Mouse (Mus musculus) neutrophil, adult 5-6 weeks (primary cell): Measurements from ENCODE around the gene Hsd11b2. TPM values are rescaled to one million over a fixed set of nuclear protein-coding genes. Genes with fewer than 3 reads are reported as not detected.
"Not testable (repeated sequence)": the region's sequence is repeated elsewhere in the genome, so short reads cannot be mapped to it uniquely, and the experiment has no call there.

Experiments
- ATAC-seq: fragments of 151-379, 151-347 bp; 2 replicates; pipeline ENCODE4 v1.8.0; 2017; ENCODE audit warnings: mild to moderate bottlenecking, moderate TSS enrichment; ENCODE audit not compliant: insufficient number of reproducible peaks, poor library complexity, low FRiP score, severe bottlenecking; ENCODE audit errors: extremely low read depth
- total RNA-seq: library from RNA; stranded (forward); fragments of 200-1000 nt; gene quantifications from 2 replicates; pipeline ENCODE4 v1.2.3, GENCODE M21; 2017

Gene Hsd11b2
- total RNA-seq, 1 experiment from 2014 or later = not detected

- no peak for ATAC-seq
Measured at GRCm38 (mm10) chr8:105545249-105545648, 26.7 kb downstream of the Hsd11b2 start.

GRCm38 (mm10) chr8:105546384-105547350, 28.1 kb downstream of the Hsd11b2 start:
- ATAC-seq = no peak

GRCm38 (mm10) chr8:105549506-105549905, 31.0 kb downstream of the Hsd11b2 start:
- no peak for ATAC-seq

- ATAC-seq = no peak
Measured at GRCm38 (mm10) chr8:105550083-105550482, 31.5 kb downstream of the Hsd11b2 start.

- ATAC-seq = no peak
Measured at GRCm38 (mm10) chr8:105552032-105552431, 33.5 kb downstream of the Hsd11b2 start.

GRCm38 (mm10) chr8:105552824-105553223, 34.3 kb downstream of the Hsd11b2 start:
- no peak for ATAC-seq

- peak; percentile 72; the same call in 1 of the 2 replicates for ATAC-seq
Measured at GRCm38 (mm10) chr8:105554087-105554486, 35.5 kb downstream of the Hsd11b2 start.

GRCm38 (mm10) chr8:105555230-105555629, 36.7 kb downstream of the Hsd11b2 start:
- ATAC-seq = no peak

GRCm38 (mm10) chr8:105562863-105563262, 44.3 kb downstream of the Hsd11b2 start:
- ATAC-seq = no peak

- no peak for ATAC-seq
Measured at GRCm38 (mm10) chr8:105563871-105564270, 45.3 kb downstream of the Hsd11b2 start.

GRCm38 (mm10) chr8:105564573-105565229, 46.1 kb downstream of the Hsd11b2 start:
- not testable (repeated sequence) for ATAC-seq

- ATAC-seq = no peak
Measured at GRCm38 (mm10) chr8:105565401-105565881, 46.9 kb downstream of the Hsd11b2 start.

- peak; percentile 85 for ATAC-seq
Measured at GRCm38 (mm10) chr8:105565952-105566702, 47.6 kb downstream of the Hsd11b2 start, which contains the start of gene Atp6v0d1. Gene Atp6v0d1, minus strand, starts transcription at chr8:105566047.

- no peak for ATAC-seq
Measured at GRCm38 (mm10) chr8:105566703-105567595, 48.4 kb downstream of the Hsd11b2 start.

- ATAC-seq = no peak
Measured at GRCm38 (mm10) chr8:105571810-105572209, 53.3 kb downstream of the Hsd11b2 start.

- no peak for ATAC-seq
Measured at GRCm38 (mm10) chr8:105573427-105573826, 54.9 kb downstream of the Hsd11b2 start.
